In genomic region chr14:121963942-121964335, GRCm38 (mm10) we compare ENCODE assay signal across 12 mouse cellular contexts. TPM values are rescaled to one million over a fixed set of nuclear protein-coding genes. Genes with fewer than 3 reads are reported as not detected.
A peak's percentile ranks its signal among the peaks of the same experiment; 100 is the strongest.
DNase-seq lines count a peak whose midpoint lies in the region; ATAC-seq and TF ChIP-seq lines count a peak whose summit lies in the region.
"Had no signal": no experiment of that assay in that cellular context is flagged by ENCODE, and none has a peak within 500 bp of the region (broad histone marks: within the 10 kb centered on the region; RNA-seq: fewer than 3 reads in every experiment).

No protein-coding gene starts in this region.

- peaks cover 13% of the 10 kb centered on the region for H3K4me1 ChIP-seq in lung, adult 2 months (ENCODE audit: control insufficient read depth, insufficient read depth, low read length)
- H3K4me1 ChIP-seq in intestine, embryonic 14.5 days (replicated peaks; ENCODE audit: control insufficient read depth, insufficient read depth, low read length): peaks cover 26% of the 10 kb centered on the region
- peaks cover 13% of the 10 kb centered on the region for H3K4me1 ChIP-seq in small intestine, adult 2 months (ENCODE audit: control insufficient read depth, insufficient read depth, insufficient read length, low read length)

- H3K4me3 ChIP-seq in gastrocnemius, adult 2 months: peak overlapping the region; percentile 48
- H3K4me3 ChIP-seq in lung, adult 2 months (replicated peaks; ENCODE audit: extremely low read depth, low read depth, low read length): peak overlapping the region; percentile 49
- H3K4me3 ChIP-seq in intestine, embryonic 14.5 days (ENCODE audit: low read depth, low read length): peak overlapping the region; percentile 16; the same call in 1 of the 2 replicates
- peak overlapping the region; percentile 19; the same call in 1 of the 2 replicates for H3K4me3 ChIP-seq in small intestine, adult 2 months (ENCODE audit: low read depth, low read length)

- WGBS in lung, adult 2 months: 32% methylated on average over 4 of the region's 4 CpGs
- 27% methylated on average over 4 of the region's 4 CpGs for WGBS in intestine, embryonic 14.5 days
- 18% methylated on average over 4 of the region's 4 CpGs for WGBS in small intestine, adult 2 months

- intact Hi-C loops in gastrocnemius, adult 2 months (cut with DNase I): no loop called here
- intact Hi-C loops in gastrocnemius, postnatal 14 days (cut with DNase I; ENCODE audit: low total_unique reads): no loop called here

- no peak for TF ChIP-seq POLR2A in lung, adult 2 months (IDR thresholded peaks at IDR 0.05; ENCODE audit: borderline replicate concordance, extremely low read depth, low read depth, low read length)
- TF ChIP-seq POLR2A in small intestine, adult 2 months (IDR thresholded peaks at IDR 0.05; ENCODE audit: low read depth, low read length): no peak

- H3K9ac ChIP-seq in intestine, embryonic 14.5 days (ENCODE audit: low read length): 0 out of 2 replicates have a peak overlapping the region, but pooled peaks have one; percentile 22

- no peak for ATAC-seq in intestine, embryonic 14.5 days (replicated peaks; ENCODE audit: low FRiP score, low TSS enrichment, low read depth)

- no peaks in the 10 kb centered on the region for H3K9me3 ChIP-seq in intestine, embryonic 14.5 days (ENCODE audit: control insufficient read depth, low read length)

- DNase-seq in gastrocnemius, adult 2 months: no peak
- no peak for DNase-seq in gastrocnemius, postnatal 14 days
- DNase-seq in lung, adult 2 months: no peak
- no peak for DNase-seq in lung, postnatal 36 days
- DNase-seq in intestine, embryonic 14.5 days (ENCODE audit: low spot score): no peak
- no peak for DNase-seq in thymus, postnatal 25 days
- no peak for DNase-seq in cerebellum, postnatal 14 days
- DNase-seq: cerebellum, adult 8-10 months; right cerebral cortex, adult 18-20 months had no signal

- no peaks in the 10 kb centered on the region for H3K27me3 ChIP-seq in intestine, embryonic 14.5 days (replicated peaks; ENCODE audit: control insufficient read depth, insufficient read depth, low read length)
- no peaks in the 10 kb centered on the region for H3K27me3 ChIP-seq in small intestine, adult 2 months (ENCODE audit: control insufficient read depth, insufficient read depth, low read length)

- peak overlapping the region; percentile 13; the same call in 1 of the 2 replicates for H3K27ac ChIP-seq in gastrocnemius, adult 2 months
- peak overlapping the region; percentile 47 for H3K27ac ChIP-seq in intestine, embryonic 14.5 days (ENCODE audit: low read depth)
- peak overlapping the region; percentile 44 for H3K27ac ChIP-seq in small intestine, adult 2 months (ENCODE audit: insufficient read depth, low read depth, low read length)

- no peak for TF ChIP-seq CTCF in gastrocnemius, adult 2 months (IDR thresholded peaks at IDR 0.05)
- no peak for TF ChIP-seq CTCF in lung, adult 2 months (IDR thresholded peaks at IDR 0.05; ENCODE audit: insufficient read depth, low read length)
- TF ChIP-seq CTCF in small intestine, adult 2 months (IDR thresholded peaks at IDR 0.05; ENCODE audit: extremely low read depth, insufficient read length, insufficient replicate concordance, low read depth, low read length): no peak

- H3K4me2 ChIP-seq in intestine, embryonic 14.5 days (ENCODE audit: low read length): peak overlapping the region; percentile 35

- no peaks in the 10 kb centered on the region for H3K36me3 ChIP-seq in intestine, embryonic 14.5 days (ENCODE audit: control insufficient read depth, insufficient read depth, low read length)
- H3K36me3 ChIP-seq in small intestine, adult 2 months (ENCODE audit: control insufficient read depth, insufficient read depth, low read length): peaks cover 1% of the 10 kb centered on the region; the same call in 1 of the 2 replicates

RNA-seq across cellular contexts. Expression of gene Gpr183, which starts 1.1 kb away (rescaled TPM):
- under 1 TPM; 0.17 to 0.41 TPM for total RNA-seq in gastrocnemius, adult 2 months (2021)
- 1 to 10 TPM in 1 of 2 experiments, under 1 TPM in 1; 0.64 to 1.3 TPM for total RNA-seq in gastrocnemius, postnatal 14 days (2021)
- polyA plus RNA-seq in lung, adult 2 months (2012; rRNA removed): 2.3 and 3.1 TPM in 2 replicates
- polyA plus RNA-seq in intestine, embryonic 14.5 days (2014; fragmentation: Nextera tagmentation; extraction: Ambion mirVana): 3.4 and 4.7 TPM in 2 replicates
- 1.3 and 1.8 TPM in 2 replicates for polyA plus RNA-seq in small intestine, adult 2 months (2012; rRNA removed)

RNA-seq across cellular contexts. Expression of gene Gpr18, which starts 48.4 kb away (rescaled TPM):
- total RNA-seq in gastrocnemius, adult 2 months (2021): not detected
- not detected for total RNA-seq in gastrocnemius, postnatal 14 days (2021)
- polyA plus RNA-seq in lung, adult 2 months (2012; rRNA removed): 5.6 and 8.3 TPM in 2 replicates
- 0.23 and 0.62 TPM in 2 replicates for polyA plus RNA-seq in intestine, embryonic 14.5 days (2014; fragmentation: Nextera tagmentation; extraction: Ambion mirVana)
- polyA plus RNA-seq in small intestine, adult 2 months (2012; rRNA removed): 5.6 and 7.5 TPM in 2 replicates
- total RNA-seq: layer of hippocampus, postnatal 14 days had no signal
- polyA plus RNA-seq: midbrain, embryonic 14.5 days had no signal
